Mouse (Mus musculus) ES-Bruce4 (cell line): ENCODE results near the gene Ier2. TPM values are rescaled to one million over a fixed set of nuclear protein-coding genes. Genes with fewer than 3 reads are reported as not detected.

Experiments used
- H3K27ac ChIP-seq: 2 replicates; pipeline ENCODE4 v1.5.1; 2012; ENCODE audit warnings: low read length, inconsistent platforms; ENCODE audit not compliant: insufficient read depth
- H3K27me3 ChIP-seq: 2 replicates; pipeline ENCODE4 v1.6.1; 2012; ENCODE audit warnings: mild to moderate bottlenecking, low read length, inconsistent platforms; ENCODE audit not compliant: control insufficient read depth, poor library complexity, insufficient read depth, severe bottlenecking
- H3K36me3 ChIP-seq: 2 replicates; pipeline ENCODE4 v1.6.1; 2012; ENCODE audit warnings: inconsistent platforms, mild to moderate bottlenecking, low read length, moderate library complexity; ENCODE audit not compliant: control insufficient read depth, poor library complexity, insufficient read depth, severe bottlenecking
- H3K4me1 ChIP-seq: one replicate; pipeline ENCODE4 v1.8.1; 2011; ENCODE audit warnings: low read length; ENCODE audit not compliant: control insufficient read depth, insufficient read depth
- H3K4me3 ChIP-seq: 2 replicates; pipeline ENCODE4 v1.5.1; 2011; ENCODE audit warnings: low read depth, mild to moderate bottlenecking, low read length
- H3K9ac ChIP-seq: 2 replicates; pipeline ENCODE4 v1.6.1; 2012; ENCODE audit warnings: low read depth, mild to moderate bottlenecking, inconsistent platforms; ENCODE audit not compliant: poor library complexity, severe bottlenecking
- H3K9me3 ChIP-seq: replicated peaks from 2 replicates; pipeline ENCODE4 v1.6.1; 2012; ENCODE audit warnings: mild to moderate bottlenecking, low read length, inconsistent platforms; ENCODE audit not compliant: control insufficient read depth, poor library complexity, insufficient read depth, severe bottlenecking
- CTCF ChIP-seq: IDR thresholded peaks from one replicate; pipeline ENCODE4 v1.8.1; 2011; ENCODE audit warnings: low read depth, low read length
- EP300 ChIP-seq: IDR thresholded peaks from 2 replicates; pipeline ENCODE4 v1.6.1; 2011; ENCODE audit warnings: low read depth, low read length; ENCODE audit not compliant: insufficient read depth
- POLR2A ChIP-seq: IDR thresholded peaks from one replicate; pipeline ENCODE4 v1.8.1; 2011; ENCODE audit warnings: low read length; ENCODE audit not compliant: insufficient read depth
- polyA plus RNA-seq: library from polyadenylated mRNA; stranded (reverse); fragments of >200 nt; gene quantifications from 2 replicates; pipeline ENCODE4 v1.2.4, GENCODE M21; 2011; ENCODE audit warnings: low read depth; ENCODE audit not compliant: missing spikeins, insufficient read depth, insufficient read length

The Ier2 gene
- polyA plus RNA-seq, 1 experiment: 42.8 TPM

- peak overlapping the region; percentile 94 for H3K9ac ChIP-seq
- peaks cover 18% of the 10 kb centered on the region; the same call in 1 of the 2 replicates for H3K36me3 ChIP-seq
- peak overlapping the region; percentile 89 for H3K27ac ChIP-seq
- no peaks in the 10 kb centered on the region for H3K27me3 ChIP-seq
- peaks cover 2% of the 10 kb centered on the region for H3K4me1 ChIP-seq
- TF ChIP-seq CTCF: no peak
- no peak for TF ChIP-seq EP300
- no peak for TF ChIP-seq POLR2A
- H3K4me3 ChIP-seq: peak overlapping the region; percentile 97
- no peaks in the 10 kb centered on the region for H3K9me3 ChIP-seq
Observed at GRCm38 (mm10) chr8:84665385-84665893, 2.8 kb upstream of the Ier2 start.

DNA sequence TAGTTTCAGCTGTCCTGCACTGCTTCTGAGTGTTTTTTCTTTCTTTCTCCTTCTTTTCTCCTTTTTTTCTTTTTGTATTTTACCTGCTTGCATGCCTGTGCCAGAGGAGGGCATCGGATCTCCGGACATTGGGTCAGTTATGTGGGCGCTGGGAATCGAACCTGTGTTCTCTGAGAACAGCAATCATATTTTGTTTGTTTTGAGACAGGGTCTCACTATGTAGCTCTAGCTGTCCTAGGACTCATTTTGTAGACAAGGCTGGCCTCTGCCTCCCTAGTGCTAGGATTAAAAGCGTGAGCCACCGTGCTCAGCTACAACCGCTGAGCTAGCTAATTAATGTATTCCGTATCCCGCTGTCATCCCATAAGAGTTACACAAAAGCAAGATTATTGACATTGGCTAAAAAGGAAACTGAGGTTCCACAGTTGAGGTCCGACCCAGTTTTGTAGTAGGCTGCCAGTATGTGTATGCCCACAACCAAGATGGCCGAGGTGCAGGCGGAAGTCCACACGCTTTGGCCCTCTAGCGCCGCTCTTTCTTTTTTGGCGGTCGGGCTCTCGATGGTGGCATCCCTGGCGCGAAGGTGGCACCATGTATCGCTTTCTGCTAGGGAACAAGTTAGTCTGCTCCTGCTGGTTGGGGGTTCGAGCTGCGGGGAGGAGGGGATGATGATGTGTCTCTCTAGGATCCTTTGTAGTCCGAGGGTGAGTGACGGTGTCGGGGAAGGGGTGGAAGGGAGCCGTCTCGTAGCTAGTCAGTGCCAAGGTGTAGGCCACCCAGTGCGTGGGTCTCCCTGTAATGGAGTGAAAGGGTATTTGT is 2.1 kb upstream of the Ier2 start:
- Histone ChIP-seq H3K4me3 (peak overlapping the region; percentile 97), H3K27ac (peak overlapping the region; percentile 98), H3K4me1 (no peaks in the 10 kb centered on the region), H3K9ac (peak overlapping the region; percentile 94), H3K9me3 (no peaks in the 10 kb centered on the region), H3K36me3 (peaks cover 14% of the 10 kb centered on the region; the same call in 1 of the 2 replicates), H3K27me3 (no peaks in the 10 kb centered on the region)
- TF ChIP-seq EP300 (no peak), POLR2A (peak; percentile 51), CTCF (peak; percentile 1)

DNA sequence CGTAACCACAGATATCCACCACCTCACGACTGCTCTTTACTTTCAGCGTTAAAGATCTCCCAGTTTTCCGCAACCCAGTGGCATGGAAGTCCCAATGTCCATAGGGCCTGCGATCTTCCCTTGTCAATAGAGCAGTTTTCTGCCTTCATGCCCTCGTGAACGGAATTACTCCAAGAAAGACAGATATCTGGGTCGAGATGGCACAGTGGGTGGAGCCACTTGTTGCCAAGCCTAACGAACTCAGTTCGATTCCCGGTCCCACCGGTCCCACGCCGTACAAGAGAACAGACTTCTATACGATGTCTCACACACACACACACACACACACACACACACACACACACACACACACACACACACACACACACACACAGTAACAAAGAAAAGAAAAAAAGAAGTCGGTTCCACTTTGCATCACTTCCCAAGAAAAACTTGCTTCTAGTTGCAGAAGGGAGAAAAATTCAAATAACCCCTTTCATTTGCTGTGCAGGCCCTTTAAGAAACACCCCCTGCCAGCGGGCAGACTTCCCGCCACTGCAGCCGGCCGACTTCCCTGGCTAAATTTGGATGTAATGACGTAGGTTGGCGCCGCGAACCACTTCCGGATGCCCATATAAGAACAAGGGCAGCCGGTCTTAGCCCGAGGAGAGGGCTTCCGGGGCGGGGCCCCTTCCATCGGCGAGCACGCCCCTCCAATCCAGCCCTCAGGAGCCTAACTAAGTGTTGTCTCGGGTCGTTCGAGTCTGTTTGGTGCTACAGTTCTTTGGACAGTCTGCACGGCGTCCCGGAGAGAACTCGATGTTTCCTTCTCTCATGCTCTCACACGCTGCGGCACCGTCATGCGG is 1.1 kb upstream of the Ier2 start:
- H3K4me1 ChIP-seq: no peaks in the 10 kb centered on the region
- TF ChIP-seq CTCF: no peak
- TF ChIP-seq EP300: 0 out of 2 replicates have a peak, but pooled peaks have one; percentile 25
- peak; percentile 98 for TF ChIP-seq POLR2A
- no peaks in the 10 kb centered on the region for H3K9me3 ChIP-seq
- H3K9ac ChIP-seq: peak overlapping the region; percentile 94
- peaks cover 12% of the 10 kb centered on the region; the same call in 1 of the 2 replicates for H3K36me3 ChIP-seq
- peak overlapping the region; percentile 98 for H3K27ac ChIP-seq
- no peaks in the 10 kb centered on the region for H3K27me3 ChIP-seq
- peak overlapping the region; percentile 97 for H3K4me3 ChIP-seq

- peak overlapping the region; percentile 88 for H3K4me3 ChIP-seq
- no peaks in the 10 kb centered on the region for H3K4me1 ChIP-seq
- no peak for TF ChIP-seq EP300
- TF ChIP-seq POLR2A: no peak
- TF ChIP-seq CTCF: no peak
- H3K9me3 ChIP-seq: no peaks in the 10 kb centered on the region
- H3K9ac ChIP-seq: peak overlapping the region; percentile 94
- H3K36me3 ChIP-seq: peaks cover 16% of the 10 kb centered on the region
- peak overlapping the region; percentile 99 for H3K27ac ChIP-seq
- no peaks in the 10 kb centered on the region for H3K27me3 ChIP-seq
Observed at GRCm38 (mm10) chr8:84661961-84662571, 586 bp downstream of the Ier2 start.

- Histone ChIP-seq H3K27me3 (no peaks in the 10 kb centered on the region), H3K27ac (peak overlapping the region; percentile 99), H3K4me1 (no peaks in the 10 kb centered on the region), H3K36me3 (peaks cover 16% of the 10 kb centered on the region), H3K4me3 (peak overlapping the region; percentile 88), H3K9ac (peak overlapping the region; percentile 94), H3K9me3 (no peaks in the 10 kb centered on the region)
- peak; percentile 49; the same call in 1 of the 2 replicates for TF ChIP-seq EP300
- no peak for TF ChIP-seq POLR2A
Observed at GRCm38 (mm10) chr8:84661458-84661871, 1.2 kb downstream of the Ier2 start.
